Mouse (Mus musculus): ENCODE measurements at regions not wholly inside any gene's neighbourhood (a gene's known extent, or its start where the extent isn't known, plus 50 kb on each side); places are given as distances from the start of the nearest gene placed in this dataset.

DNA sequence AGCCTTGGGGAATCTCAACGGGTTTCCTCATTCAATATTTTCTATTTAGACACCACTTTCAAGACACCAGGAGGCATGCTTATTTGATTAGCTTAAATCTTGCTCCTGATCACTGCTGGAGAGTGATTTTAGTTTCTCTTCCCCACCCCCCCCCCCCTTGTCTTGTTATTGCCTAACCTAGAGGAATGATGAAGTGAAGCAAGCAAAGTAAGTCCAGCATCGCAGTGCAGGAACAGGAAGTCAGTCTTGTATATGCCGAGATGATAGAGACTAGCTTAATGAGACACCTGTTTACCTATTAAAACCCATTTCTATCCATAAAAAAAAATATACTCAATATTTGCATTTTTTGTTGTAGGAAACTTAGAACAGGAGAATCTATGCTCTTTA is 209.6 kb upstream of the Slit2 start:
- TF ChIP-seq CTCF (IDR thresholded peaks at IDR 0.05; ENCODE audit: borderline replicate concordance, insufficient read depth, low read length): no peak
- no peak for TF ChIP-seq POLR2A (IDR thresholded peaks at IDR 0.05; ENCODE audit: low read depth, low read length)
- no peaks in the 10 kb centered on the region for H3K4me1 ChIP-seq (ENCODE audit: control insufficient read depth, insufficient read depth, low read length)
- no peak overlapping the region for H3K4me3 ChIP-seq (ENCODE audit: insufficient read depth, low read length)
- H3K27ac ChIP-seq (ENCODE audit: insufficient read depth, low read length): no peak overlapping the region

DNA sequence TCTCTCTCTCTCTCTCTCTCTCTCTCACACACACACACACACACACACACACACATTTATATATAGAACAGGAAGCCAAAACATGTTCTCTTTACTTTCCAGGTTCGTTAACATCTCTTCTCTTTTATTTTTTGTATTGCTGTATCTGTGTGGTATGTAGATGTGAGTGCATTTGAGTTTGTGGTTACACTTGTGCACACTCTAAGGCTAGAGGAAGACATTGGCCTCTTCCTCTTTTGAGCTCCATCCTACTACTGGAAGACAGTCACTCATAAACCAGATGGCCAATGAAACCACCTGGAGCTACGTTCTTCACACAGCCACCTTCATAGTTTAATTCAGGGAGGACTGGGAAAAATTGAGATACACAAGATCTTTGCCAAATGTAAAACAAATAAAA is 202.1 kb upstream of the Slit2 start:
- H3K4me3 ChIP-seq (ENCODE audit: insufficient read depth, low read length): no peak overlapping the region
- peak overlapping the region; percentile 65 for H3K27ac ChIP-seq (ENCODE audit: insufficient read depth, low read length)
- TF ChIP-seq CTCF (IDR thresholded peaks at IDR 0.05; ENCODE audit: borderline replicate concordance, insufficient read depth, low read length) (no peak), POLR2A (IDR thresholded peaks at IDR 0.05; ENCODE audit: low read depth, low read length) (no peak)
- peaks cover 2% of the 10 kb centered on the region; the same call in 1 of the 2 replicates for H3K4me1 ChIP-seq (ENCODE audit: control insufficient read depth, insufficient read depth, low read length)

DNA sequence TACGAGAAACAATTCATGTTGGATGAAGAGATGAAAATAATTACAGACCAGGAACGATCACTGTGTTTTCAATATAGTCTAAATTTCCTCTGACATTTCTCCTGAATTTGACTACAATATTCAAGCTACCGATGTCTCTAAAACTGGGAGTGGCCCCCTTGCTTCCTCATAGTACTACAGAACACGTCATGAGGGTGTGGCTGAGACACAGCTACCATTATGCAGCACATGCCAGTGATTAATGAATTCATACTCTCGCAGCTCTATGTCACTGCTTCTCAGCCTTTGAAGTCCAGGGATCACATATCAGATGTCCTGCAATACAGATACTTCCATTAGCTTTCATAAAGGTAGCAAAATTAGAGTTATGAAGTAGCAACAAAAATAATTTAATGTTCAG is 201.3 kb upstream of the Slit2 start:
- H3K4me3 ChIP-seq (ENCODE audit: insufficient read depth, low read length): no peak overlapping the region
- TF ChIP-seq CTCF (IDR thresholded peaks at IDR 0.05; ENCODE audit: borderline replicate concordance, insufficient read depth, low read length): no peak
- no peak for TF ChIP-seq POLR2A (IDR thresholded peaks at IDR 0.05; ENCODE audit: low read depth, low read length)

DNA sequence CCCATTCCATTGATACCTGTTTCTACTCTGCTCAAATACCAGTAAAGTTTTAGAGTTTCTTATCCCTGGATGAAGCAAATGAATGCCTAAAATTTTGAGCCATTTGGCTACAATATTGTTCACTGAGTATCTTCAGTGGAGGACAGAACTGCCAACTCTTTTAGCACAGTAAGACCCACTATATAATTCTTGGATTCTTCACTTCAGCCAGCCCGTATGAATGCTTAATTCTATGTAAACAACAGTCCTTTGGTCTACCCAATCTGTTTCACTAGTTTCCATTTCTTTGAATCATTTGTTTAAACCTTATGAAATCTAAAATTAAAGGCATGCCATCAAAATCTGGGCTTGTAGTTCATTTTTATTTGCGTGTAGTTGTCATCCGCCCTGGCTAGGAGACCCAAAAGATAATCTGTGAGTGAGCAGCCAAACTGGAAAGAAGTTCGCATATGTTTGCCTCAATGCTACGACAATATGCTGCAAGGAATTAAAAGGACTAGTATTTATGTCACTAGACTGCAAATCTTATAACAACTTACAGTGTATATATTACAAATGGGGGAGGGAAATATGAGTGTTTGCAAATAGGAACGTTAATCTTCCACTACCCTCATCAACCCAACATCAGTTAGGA is 188.2 kb upstream of the Slit2 start:
- Histone ChIP-seq H3K4me1 (ENCODE audit: control insufficient read depth, insufficient read depth, low read length) (no peaks in the 10 kb centered on the region), H3K27ac (ENCODE audit: insufficient read depth, low read length) (no peak overlapping the region), H3K4me3 (ENCODE audit: insufficient read depth, low read length) (no peak overlapping the region)
- TF ChIP-seq POLR2A (IDR thresholded peaks at IDR 0.05; ENCODE audit: low read depth, low read length): no peak
- TF ChIP-seq CTCF (IDR thresholded peaks at IDR 0.05; ENCODE audit: borderline replicate concordance, insufficient read depth, low read length): no peak

More for the DNA sequence above, 201.3 kb upstream of the Slit2 start:
- Histone ChIP-seq H3K4me1 (ENCODE audit: control insufficient read depth, insufficient read depth, low read length) (peaks cover 2% of the 10 kb centered on the region; the same call in 1 of the 2 replicates), H3K27ac (ENCODE audit: insufficient read depth, low read length) (no peak overlapping the region)

DNA sequence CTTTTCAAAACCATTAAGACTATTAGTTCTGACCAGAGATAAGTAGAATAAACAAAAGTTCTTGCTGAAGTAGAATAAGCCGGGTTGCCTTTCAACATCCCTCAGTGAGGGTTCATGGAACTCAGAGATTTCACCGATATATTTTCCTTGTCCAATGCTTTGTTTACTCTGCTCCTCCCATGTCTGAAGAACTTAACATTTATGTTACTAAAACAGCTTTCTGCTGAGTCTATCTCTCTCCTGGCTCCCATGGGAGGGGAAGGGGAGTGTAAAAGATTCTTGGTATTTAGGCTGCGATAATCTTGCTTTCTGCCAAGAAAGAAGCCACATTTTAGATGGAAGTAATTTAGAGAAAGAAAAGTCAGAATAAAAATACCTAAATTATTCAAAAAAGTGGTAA is 187.7 kb upstream of the Slit2 start:
- no peaks in the 10 kb centered on the region for H3K4me1 ChIP-seq (ENCODE audit: control insufficient read depth, insufficient read depth, low read length)
- no peak overlapping the region for H3K4me3 ChIP-seq (ENCODE audit: insufficient read depth, low read length)
- no peak overlapping the region for H3K27ac ChIP-seq (ENCODE audit: insufficient read depth, low read length)
- no peak for TF ChIP-seq POLR2A (IDR thresholded peaks at IDR 0.05; ENCODE audit: low read depth, low read length)
- no peak for TF ChIP-seq CTCF (IDR thresholded peaks at IDR 0.05; ENCODE audit: borderline replicate concordance, insufficient read depth, low read length)

DNA sequence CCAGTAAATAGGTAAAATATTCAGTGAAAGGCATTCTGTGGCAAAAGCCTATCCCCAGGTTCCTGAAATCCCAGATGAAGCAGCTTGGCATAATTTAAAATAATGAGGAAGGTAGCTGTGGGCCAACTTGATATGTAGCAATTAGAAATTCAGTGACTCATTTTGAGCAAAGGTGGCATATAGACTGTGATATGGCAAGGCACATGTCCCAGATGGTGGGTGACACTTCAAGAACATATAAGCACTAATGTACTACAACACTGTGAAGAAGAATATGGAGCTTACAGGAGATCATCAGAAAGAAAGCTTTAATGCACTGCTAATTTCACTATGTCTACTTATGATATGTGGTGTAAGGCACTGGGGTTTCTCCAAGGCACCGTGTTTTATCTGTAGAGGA is 162.0 kb upstream of the Slit2 start:
- Histone ChIP-seq H3K4me1 (ENCODE audit: control insufficient read depth, insufficient read depth, low read length) (no peaks in the 10 kb centered on the region), H3K27ac (ENCODE audit: insufficient read depth, low read length) (no peak overlapping the region), H3K4me3 (ENCODE audit: insufficient read depth, low read length) (no peak overlapping the region)
- TF ChIP-seq CTCF (IDR thresholded peaks at IDR 0.05; ENCODE audit: borderline replicate concordance, insufficient read depth, low read length): no peak
- TF ChIP-seq POLR2A (IDR thresholded peaks at IDR 0.05; ENCODE audit: low read depth, low read length): no peak

DNA sequence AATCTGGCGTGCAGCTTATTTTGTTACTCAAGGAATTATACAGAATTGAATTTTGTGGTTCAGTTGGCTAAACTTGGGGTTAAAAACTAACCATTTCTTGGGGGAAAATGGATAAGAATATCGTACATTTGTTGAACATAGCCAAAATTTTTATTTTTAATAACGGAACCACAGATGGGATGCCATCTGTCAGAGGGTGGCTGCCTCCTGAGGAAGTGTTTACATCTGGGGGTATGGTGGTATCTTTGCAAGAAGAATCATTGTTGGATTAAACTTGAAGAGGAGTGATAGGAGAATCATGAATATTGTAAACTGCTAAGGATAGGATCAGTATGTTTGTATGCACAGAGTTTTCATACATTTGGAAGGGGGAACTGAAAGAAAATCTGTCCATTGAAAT is 144.9 kb upstream of the Slit2 start:
- TF ChIP-seq POLR2A (IDR thresholded peaks at IDR 0.05; ENCODE audit: low read depth, low read length): no peak
- no peak for TF ChIP-seq CTCF (IDR thresholded peaks at IDR 0.05; ENCODE audit: borderline replicate concordance, insufficient read depth, low read length)
- Histone ChIP-seq H3K27ac (ENCODE audit: insufficient read depth, low read length) (no peak overlapping the region), H3K4me1 (ENCODE audit: control insufficient read depth, insufficient read depth, low read length) (no peaks in the 10 kb centered on the region), H3K4me3 (ENCODE audit: insufficient read depth, low read length) (no peak overlapping the region)

DNA sequence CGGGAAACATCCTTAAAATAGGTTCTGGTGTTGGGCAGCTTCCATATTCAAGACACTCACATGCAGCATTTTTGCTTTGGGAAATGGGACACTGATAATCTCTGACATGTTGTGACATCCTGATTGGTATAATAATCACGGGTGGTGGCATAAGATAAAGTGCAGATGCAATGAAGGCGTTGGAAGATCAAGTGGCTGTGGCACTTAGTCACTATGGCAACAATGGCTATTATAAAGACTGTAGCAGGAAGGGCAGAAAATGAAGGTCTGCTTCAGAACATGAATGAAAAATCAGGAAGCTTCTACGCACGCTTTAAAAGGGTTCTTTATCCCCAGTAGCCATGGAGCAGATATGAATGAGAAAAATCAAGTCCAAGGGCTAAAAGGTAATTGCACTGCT is 113.2 kb upstream of the Slit2 start:
- Histone ChIP-seq H3K4me1 (ENCODE audit: control insufficient read depth, insufficient read depth, low read length) (no peaks in the 10 kb centered on the region), H3K4me3 (ENCODE audit: insufficient read depth, low read length) (no peak overlapping the region), H3K27ac (ENCODE audit: insufficient read depth, low read length) (no peak overlapping the region)
- TF ChIP-seq POLR2A (IDR thresholded peaks at IDR 0.05; ENCODE audit: low read depth, low read length) (no peak), CTCF (IDR thresholded peaks at IDR 0.05; ENCODE audit: borderline replicate concordance, insufficient read depth, low read length) (no peak)

Data from embryonic fibroblast, embryonic 13.5 days (primary cell).